Comparison of ENCODE assay signal across 32 mouse cellular contexts in the genomic region with DNA sequence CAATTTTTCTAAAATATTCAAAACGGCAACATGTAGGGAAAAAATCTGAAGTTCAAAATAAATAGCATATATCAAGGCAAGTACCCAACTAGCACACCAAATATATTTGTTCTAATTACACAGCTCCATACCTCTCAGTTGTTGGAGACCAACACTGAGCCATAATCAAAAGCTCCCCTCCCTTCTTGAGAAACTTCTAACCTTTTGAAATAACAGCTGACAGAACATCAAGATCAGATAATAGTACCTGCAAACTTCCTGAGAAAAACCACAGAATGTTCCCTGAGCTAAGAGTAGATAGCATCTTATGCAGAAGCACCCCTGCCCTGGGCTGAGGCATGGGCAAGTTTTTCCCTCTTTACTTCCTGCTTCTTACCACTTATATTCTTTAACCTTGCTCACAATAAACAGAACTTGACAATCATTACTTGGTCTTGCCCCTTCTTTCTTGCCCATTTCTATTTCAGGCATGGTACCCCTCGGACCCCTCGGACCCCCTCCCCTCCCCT. TPM values are rescaled to one million over a fixed set of nuclear protein-coding genes. Genes with fewer than 3 reads are reported as not detected.
"Had no signal": no experiment of that assay in that cellular context is flagged by ENCODE, and none has a peak within 500 bp of the region (broad histone marks: within the 10 kb centered on the region; RNA-seq: fewer than 3 reads in every experiment).

No protein-coding gene starts in this region.

RNA-seq across cellular contexts. Expression of a gene that starts 34.3 kb away (rescaled TPM):
- total RNA-seq: gastrocnemius, adult 18-20 months; gastrocnemius, adult 8-10 months; gastrocnemius, postnatal 14 days; gastrocnemius, postnatal 36 days; heart, adult 2 months; heart, postnatal 14 days; heart, postnatal 36 days; hematopoietic stem cell, adult 5-6 weeks; hindbrain, postnatal 0 days; layer of hippocampus, adult 8-10 months; left cerebral cortex, adult 18-20 months; left cerebral cortex, adult 8-10 months; left cerebral cortex, postnatal 10 days; liver, adult 2 months had no signal
- polyA plus RNA-seq: gonadal fat pad, adult 2 months; heart, adult 2 months; heart, embryonic 11.5 days; heart, embryonic 13.5 days; heart, embryonic 15.5 days; heart, postnatal 0 days; hindbrain, embryonic 11.5 days; hindbrain, embryonic 15.5 days; hindbrain, postnatal 0 days; intestine, embryonic 14.5 days; intestine, embryonic 16.5 days; kidney, adult 2 months; kidney, embryonic 15.5 days; kidney, postnatal 0 days; large intestine, adult 2 months; limb, embryonic 11.5 days; limb, embryonic 13.5 days; limb, embryonic 15.5 days; liver, adult 2 months; liver, embryonic 12.5 days; liver, embryonic 14.5 days had no signal
